Mouse (Mus musculus) retina, postnatal 1 day (tissue): ENCODE measurements around the gene Kcnk4.

Experiments used
- DNase-seq: peaks from one replicate; pipeline ENCODE4 v3.0.0-alpha.2; 2012

Gene Kcnk4

GRCm38 (mm10) chr19:6874257-6874656 is 60.1 kb downstream of the Kcnk4 start:
- DNase-seq = no peak
